ENCODE assay signal across 8 mouse cellular contexts in the genomic region with DNA sequence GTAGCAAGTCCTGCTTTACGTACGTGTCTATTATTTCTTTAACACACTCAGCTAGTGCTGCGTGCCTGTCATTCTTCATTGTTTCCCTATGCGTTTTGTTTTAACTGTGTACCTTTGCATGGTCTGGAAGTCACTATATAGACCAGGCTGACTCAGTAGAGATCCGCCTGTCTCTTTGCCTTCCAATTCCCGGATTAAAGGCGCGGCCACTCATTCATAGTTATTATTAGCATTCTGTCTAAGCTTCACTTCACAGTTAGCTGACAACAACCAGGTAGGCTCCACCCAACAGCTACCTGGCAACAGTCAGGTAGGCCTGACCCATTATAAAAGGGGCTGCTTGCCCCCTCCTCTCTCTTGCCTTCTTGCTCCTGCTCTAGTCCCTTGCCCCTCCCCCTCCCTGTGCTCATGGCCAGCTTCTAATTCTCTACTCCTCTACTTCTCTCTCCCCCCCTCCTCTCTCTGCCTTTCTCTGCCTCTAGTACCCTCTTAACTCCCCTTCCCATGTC. TPM values are rescaled to one million over a fixed set of nuclear protein-coding genes. Genes with fewer than 3 reads are reported as not detected.
A peak's percentile ranks its signal among the peaks of the same experiment; 100 is the strongest.
DNase-seq lines count a peak whose midpoint lies in the region; ATAC-seq and TF ChIP-seq lines count a peak whose summit lies in the region.

No protein-coding gene starts in this region.

- no peak overlapping the region for H3K27ac ChIP-seq in thymus, adult 2 months (ENCODE audit: control insufficient read depth, insufficient read depth, low read length)
- H3K27ac ChIP-seq in limb, embryonic 10.5 days: peak overlapping the region; percentile 96
- peak overlapping the region; percentile 90 for H3K27ac ChIP-seq in neural tube, embryonic 14.5 days (ENCODE audit: low read depth, low read length)

- no peak overlapping the region for H3K4me3 ChIP-seq in thymus, adult 2 months (ENCODE audit: control insufficient read depth, insufficient read depth, low read length)
- peak overlapping the region; percentile 94 for H3K4me3 ChIP-seq in limb, embryonic 10.5 days
- peak overlapping the region; percentile 88 for H3K4me3 ChIP-seq in neural tube, embryonic 14.5 days (ENCODE audit: low read depth, low read length)

- H3K9ac ChIP-seq in neural tube, embryonic 14.5 days (replicated peaks; ENCODE audit: low read depth, low read length): peak overlapping the region; percentile 84

- H3K27me3 ChIP-seq in thymus, adult 2 months (ENCODE audit: control insufficient read depth, insufficient read depth, low read length): no peaks in the 10 kb centered on the region
- H3K27me3 ChIP-seq in limb, embryonic 10.5 days (ENCODE audit: low read depth, poor library complexity, severe bottlenecking): no peaks in the 10 kb centered on the region
- H3K27me3 ChIP-seq in neural tube, embryonic 14.5 days (ENCODE audit: control insufficient read depth, insufficient read depth, low read length): no peaks in the 10 kb centered on the region

- DNase-seq in heart, adult 11 months: peak; percentile 93
- no peak for DNase-seq in heart, postnatal 14 days
- DNase-seq in thymus, postnatal 14 days: peak; percentile 31
- no peak for DNase-seq in thymus, adult 2 months
- DNase-seq in limb, embryonic 10.5 days (ENCODE audit: low spot score): no peak
- DNase-seq in adrenal gland, adult (ENCODE audit: inconsistent age in 2 of 2, low spot score in 1 of 2): no peak
- DNase-seq in ovary, postnatal 10 days (ENCODE audit: low spot score): no peak

- H3K4me2 ChIP-seq in neural tube, embryonic 14.5 days (ENCODE audit: low read depth, low read length): peak overlapping the region; percentile 89

- ATAC-seq in neural tube, embryonic 14.5 days (ENCODE audit: low read depth): peak; percentile 47

- TF ChIP-seq POLR2A in thymus, adult 2 months (IDR thresholded peaks at IDR 0.05; ENCODE audit: control insufficient read depth, extremely low read depth, insufficient read depth, low read length, poor library complexity): no peak

- WGBS in thymus, adult 2 months: 5% methylated on average over 8 of the region's 8 CpGs
- 3% methylated on average over 8 of the region's 8 CpGs for WGBS in limb, embryonic 10.5 days
- 1% methylated on average over 8 of the region's 8 CpGs for WGBS in neural tube, embryonic 14.5 days

- H3K36me3 ChIP-seq in thymus, adult 2 months (ENCODE audit: control insufficient read depth, insufficient read depth, low read length): no peaks in the 10 kb centered on the region; the same call in 1 of the 2 replicates
- H3K36me3 ChIP-seq in limb, embryonic 10.5 days: peaks cover 37% of the 10 kb centered on the region
- H3K36me3 ChIP-seq in neural tube, embryonic 14.5 days (ENCODE audit: control insufficient read depth, insufficient read depth, low read length): peaks cover 23% of the 10 kb centered on the region

- H3K9me3 ChIP-seq in limb, embryonic 10.5 days (replicated peaks): no peaks in the 10 kb centered on the region
- no peaks in the 10 kb centered on the region for H3K9me3 ChIP-seq in neural tube, embryonic 14.5 days (ENCODE audit: control insufficient read depth, low read length)

- H3K4me1 ChIP-seq in thymus, adult 2 months (replicated peaks; ENCODE audit: control insufficient read depth, insufficient read depth, low read length): peaks cover 8% of the 10 kb centered on the region; the same call in 1 of the 2 replicates
- H3K4me1 ChIP-seq in limb, embryonic 10.5 days: peaks cover 40% of the 10 kb centered on the region
- peaks cover 11% of the 10 kb centered on the region for H3K4me1 ChIP-seq in neural tube, embryonic 14.5 days (ENCODE audit: control insufficient read depth, insufficient read depth, low read length)

- intact Hi-C loops in heart, postnatal 14 days (cut with DNase I): no loop called here

- no peak for TF ChIP-seq CTCF in thymus, adult 2 months (IDR thresholded peaks at IDR 0.05; ENCODE audit: borderline replicate concordance, control insufficient read depth, extremely low read depth, insufficient read depth, low read length, poor library complexity)

RNA-seq across cellular contexts. Expression of a gene that starts 0.3 kb away (rescaled TPM):
- total RNA-seq in heart, postnatal 14 days (2021): 1 to 10 TPM; 9.4 to 9.7 TPM
- 71.3 and 90.1 TPM in 2 replicates for polyA plus RNA-seq in thymus, adult 2 months (2012; rRNA removed)
- 65.4 and 73.3 TPM in 2 replicates for polyA plus RNA-seq in limb, embryonic 10.5 days (2016; fragmentation: Nextera tagmentation; extraction: Ambion mirVana)
- polyA plus RNA-seq in neural tube, embryonic 14.5 days (2014; fragmentation: Nextera tagmentation; extraction: Ambion mirVana): 52.1 and 53.1 TPM in 2 replicates

RNA-seq across cellular contexts. Expression of a gene that starts 9.4 kb away (rescaled TPM):
- 10 to 100 TPM; 12.2 to 14.7 TPM for total RNA-seq in heart, postnatal 14 days (2021)
- 80.9 and 86.2 TPM in 2 replicates for polyA plus RNA-seq in thymus, adult 2 months (2012; rRNA removed)
- 25.7 and 28.7 TPM in 2 replicates for polyA plus RNA-seq in limb, embryonic 10.5 days (2016; fragmentation: Nextera tagmentation; extraction: Ambion mirVana)
- polyA plus RNA-seq in neural tube, embryonic 14.5 days (2014; fragmentation: Nextera tagmentation; extraction: Ambion mirVana): 63.9 and 72.8 TPM in 2 replicates

RNA-seq across cellular contexts. Expression of a gene that starts 13.1 kb away (rescaled TPM):
- not detected for total RNA-seq in heart, postnatal 14 days (2021)
- 1.8 and 2.1 TPM in 2 replicates for polyA plus RNA-seq in thymus, adult 2 months (2012; rRNA removed)
- polyA plus RNA-seq in limb, embryonic 10.5 days (2016; fragmentation: Nextera tagmentation; extraction: Ambion mirVana): 0.54 and 0.75 TPM in 2 replicates
- 0.44 and 0.52 TPM in 2 replicates for polyA plus RNA-seq in neural tube, embryonic 14.5 days (2014; fragmentation: Nextera tagmentation; extraction: Ambion mirVana)

RNA-seq across cellular contexts. Expression of a gene that starts 22.1 kb away (rescaled TPM):
- under 1 TPM; 0.46 to 0.88 TPM for total RNA-seq in heart, postnatal 14 days (2021)
- polyA plus RNA-seq in thymus, adult 2 months (2012; rRNA removed): 3.6 and 4.6 TPM in 2 replicates
- not detected in 2 replicates for polyA plus RNA-seq in limb, embryonic 10.5 days (2016; fragmentation: Nextera tagmentation; extraction: Ambion mirVana)
- not detected in 2 replicates for polyA plus RNA-seq in neural tube, embryonic 14.5 days (2014; fragmentation: Nextera tagmentation; extraction: Ambion mirVana)

RNA-seq across cellular contexts. Expression of a gene that starts 22.6 kb away (rescaled TPM):
- total RNA-seq in heart, postnatal 14 days (2021): 10 to 100 TPM; 54.8 to 58.4 TPM
- 96.1 and 119 TPM in 2 replicates for polyA plus RNA-seq in thymus, adult 2 months (2012; rRNA removed)
- polyA plus RNA-seq in limb, embryonic 10.5 days (2016; fragmentation: Nextera tagmentation; extraction: Ambion mirVana): 97.0 and 112 TPM in 2 replicates
- polyA plus RNA-seq in neural tube, embryonic 14.5 days (2014; fragmentation: Nextera tagmentation; extraction: Ambion mirVana): 114 and 123 TPM in 2 replicates

Comparison
In these comparisons a context has a peak if more than half of its experiments do, and no peak if none do; other contexts are left out.
1. DNase-seq: peak in heart, adult 11 months (single experiment) and thymus, postnatal 14 days (single experiment); none in heart, postnatal 14 days (0 of 2), thymus, adult 2 months (single experiment), limb, embryonic 10.5 days (single experiment), adrenal gland, adult (0 of 2) and ovary, postnatal 10 days (single experiment).